Mouse (Mus musculus) neural tube, embryonic 12.5 days (tissue): ENCODE results near the gene Cox6a2. TPM values are rescaled to one million over a fixed set of nuclear protein-coding genes. Genes with fewer than 3 reads are reported as not detected.
"Not testable (repeated sequence)": the region's sequence is repeated elsewhere in the genome, so short reads cannot be mapped to it uniquely, and the experiment has no call there.

ENCODE experiments used
- ATAC-seq: fragments of 200-750 bp; cut with Nextera tagmentation; 2 replicates; pipeline ENCODE4 v1.8.0; 2017; ENCODE audit warnings: low read depth, mild to moderate bottlenecking, moderate TSS enrichment, moderate library complexity; ENCODE audit not compliant: low FRiP score
- H3K27ac ChIP-seq: fragments of 300-500 bp; sonication (generic); 2 replicates; pipeline ENCODE4 v1.5.1; 2016
- H3K27me3 ChIP-seq: fragments of 300-500 bp; sonication (generic); replicated peaks from 2 replicates; pipeline ENCODE4 v1.6.1; 2016; ENCODE audit warnings: mild to moderate bottlenecking
- H3K36me3 ChIP-seq: fragments of 300-500 bp; sonication (generic); 2 replicates; pipeline ENCODE4 v1.6.1; 2016; ENCODE audit warnings: mild to moderate bottlenecking
- H3K4me1 ChIP-seq: fragments of 300-500 bp; sonication (generic); 2 replicates; pipeline ENCODE4 v1.6.1; 2016
- H3K4me2 ChIP-seq: fragments of 300-500 bp; sonication (generic); replicated peaks from 2 replicates; pipeline ENCODE4 v1.6.1; 2016; ENCODE audit warnings: mild to moderate bottlenecking
- H3K4me3 ChIP-seq: fragments of 300-500 bp; sonication (generic); 2 replicates; pipeline ENCODE4 v1.5.1; 2016
- H3K9ac ChIP-seq: fragments of 300-500 bp; sonication (generic); 2 replicates; pipeline ENCODE4 v1.6.1; 2016; ENCODE audit warnings: mild to moderate bottlenecking
- H3K9me3 ChIP-seq: fragments of 300-500 bp; sonication (generic); 2 replicates; pipeline ENCODE4 v1.6.1; 2016; ENCODE audit warnings: mild to moderate bottlenecking
- WGBS: fragments of 180-500 bp; shearing (Covaris S2); methylation state at CpG from one replicate; pipeline ENCODE4 v1.1.7; 2016; 5-methylcytosine and 5-hydroxymethylcytosine counted together
- polyA plus RNA-seq: library from polyadenylated mRNA; unstranded; fragments of >200 nt; fragmentation: Nextera tagmentation; extraction: Ambion mirVana; gene quantifications from 2 replicates; pipeline ENCODE4 v1.2.1, GENCODE M21; 2016

The Cox6a2 gene
- polyA plus RNA-seq, 1 experiment from 2014 or later, result 2.1 TPM

- Histone ChIP-seq H3K36me3 (no peaks in the 10 kb centered on the region), H3K4me1 (no peaks in the 10 kb centered on the region), H3K27ac (no peak overlapping the region), H3K9ac (no peak overlapping the region), H3K4me3 (no peak overlapping the region), H3K9me3 (no peaks in the 10 kb centered on the region), H3K27me3 (no peaks in the 10 kb centered on the region), H3K4me2 (no peak overlapping the region)
- ATAC-seq, result no peak
- WGBS, result 95% methylated on average over 7 of the region's 7 CpGs
Observed at GRCm38 (mm10) chr7:128166391-128166790, 39.8 kb downstream of the Cox6a2 start.

- H3K27me3 ChIP-seq, result no peaks in the 10 kb centered on the region
- no peak overlapping the region for H3K4me2 ChIP-seq
- no peaks in the 10 kb centered on the region for H3K36me3 ChIP-seq
- no peaks in the 10 kb centered on the region for H3K9me3 ChIP-seq
- H3K27ac ChIP-seq, result no peak overlapping the region
- 95% methylated on average over 4 of the region's 4 CpGs for WGBS
- no peak for ATAC-seq
- no peak overlapping the region for H3K9ac ChIP-seq
- H3K4me1 ChIP-seq, result no peaks in the 10 kb centered on the region
- no peak overlapping the region for H3K4me3 ChIP-seq
Observed at GRCm38 (mm10) chr7:128164001-128164400, 42.2 kb downstream of the Cox6a2 start.

DNA sequence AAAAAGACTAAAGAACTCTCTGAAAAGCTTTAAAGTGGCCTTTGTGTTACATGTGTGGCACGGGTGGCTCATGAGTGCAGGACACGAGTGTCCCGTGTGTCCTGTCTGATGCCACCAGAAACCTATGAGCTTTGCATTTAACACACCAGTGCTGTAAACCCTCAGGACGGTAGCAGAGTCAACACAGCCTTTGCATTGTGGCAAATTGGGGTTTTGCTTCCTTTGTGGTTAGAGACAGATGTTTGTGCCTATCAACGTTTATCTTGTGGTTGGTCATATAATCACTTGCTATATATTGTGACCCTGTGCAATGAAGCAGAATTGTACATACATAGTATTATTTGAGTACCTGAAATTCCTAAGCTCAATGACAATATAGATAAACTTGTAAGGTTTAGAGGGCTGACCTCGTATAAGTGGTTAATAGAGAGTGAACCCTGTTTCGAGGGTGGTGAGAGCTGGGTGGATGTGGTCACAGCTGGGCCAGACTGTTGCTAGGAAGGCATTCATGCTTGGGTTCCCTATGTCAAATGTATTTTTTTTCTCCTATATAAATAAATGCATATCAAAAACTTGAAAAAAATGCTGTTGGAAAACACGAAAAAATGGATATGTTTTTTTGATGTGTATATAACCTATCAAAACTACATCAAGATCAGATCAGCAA, 47.4 kb downstream of the Cox6a2 start:
- H3K4me3 ChIP-seq, H3K4me1 ChIP-seq, H3K9ac ChIP-seq, H3K36me3 ChIP-seq, H3K9me3 ChIP-seq, ATAC-seq, H3K27me3 ChIP-seq, H3K4me2 ChIP-seq, H3K27ac ChIP-seq: not testable (repeated sequence)
- 71% methylated on average over 8 of the region's 8 CpGs for WGBS

Other genes with a start within 250 kb of the Cox6a2 start
- gene Fus, start 238.9 kb downstream of the Cox6a2 start, polyA plus RNA-seq, result 481 and 511 TPM in 2 replicates
- 6.5 and 6.9 TPM in 2 replicates for gene Pycard, start 212.5 kb downstream of the Cox6a2 start, polyA plus RNA-seq
- gene Trim72, start 202.4 kb downstream of the Cox6a2 start, polyA plus RNA-seq, result 0.23 TPM in 1 of 2 replicates, not detected in the other
- 0.91 and 1.1 TPM in 2 replicates for gene Itgam, start 143.7 kb downstream of the Cox6a2 start, polyA plus RNA-seq
- not detected in 2 replicates for gene Gm49368, start 143.7 kb downstream of the Cox6a2 start, polyA plus RNA-seq
- gene Itgax, start 76.8 kb downstream of the Cox6a2 start, polyA plus RNA-seq, result not detected in 2 replicates
- not detected in 2 replicates for gene Itgad, start 52.0 kb downstream of the Cox6a2 start, polyA plus RNA-seq
- gene Armc5, start 31.0 kb upstream of the Cox6a2 start, polyA plus RNA-seq, result 15.2 and 17.3 TPM in 2 replicates
- 10.7 and 12.6 TPM in 2 replicates for gene 9130023H24Rik, start 31.6 kb upstream of the Cox6a2 start, polyA plus RNA-seq
- 38.1 and 38.3 TPM in 2 replicates for gene Tgfb1i1, start 40.4 kb upstream of the Cox6a2 start, polyA plus RNA-seq
- gene Slc5a2, start 59.3 kb upstream of the Cox6a2 start, polyA plus RNA-seq, result not detected in 2 replicates
- 20.1 and 23.3 TPM in 2 replicates for gene BC017158, start 91.8 kb upstream of the Cox6a2 start, polyA plus RNA-seq
- gene Rgs10, start 212.4 kb upstream of the Cox6a2 start, polyA plus RNA-seq, result 18.6 and 22.7 TPM in 2 replicates